Mouse (Mus musculus): ENCODE data around the gene Rhou. TPM values are rescaled to one million over a fixed set of nuclear protein-coding genes. Genes with fewer than 3 reads are reported as not detected.

Rhou gene
- total and polyA plus RNA-seq, 2 experiments from 2014 or later = 10.5 to 41.1 TPM

- H3K36me3 ChIP-seq (ENCODE audit: insufficient read depth) = 0 out of 2 replicates have a peak, but pooled peaks cover 7% of the 10 kb centered on the region
- no peak overlapping the region for H3K4me2 ChIP-seq (ENCODE audit: low read depth)
- WGBS = 92% methylated on average over 5 of the region's 5 CpGs
- no peak for TF ChIP-seq CTCF (IDR thresholded peaks at IDR 0.05; ENCODE audit: low read depth)
- H3K9me3 ChIP-seq (ENCODE audit: low read length) = no peaks in the 10 kb centered on the region
- DNase-seq (no peak), ATAC-seq (no peak)
- H3K4me1 ChIP-seq (ENCODE audit: insufficient read depth) = peaks cover 11% of the 10 kb centered on the region
- H3K27ac ChIP-seq (ENCODE audit: low read depth, low read length) = no peak overlapping the region
- H3K27me3 ChIP-seq (ENCODE audit: insufficient read depth, low read length) = no peaks in the 10 kb centered on the region
- no peak overlapping the region for H3K9ac ChIP-seq
- no peak overlapping the region for H3K4me3 ChIP-seq (ENCODE audit: low read depth, low read length)
Measured at GRCm38 (mm10) chr8:123651390-123652098, 2.2 kb upstream of the Rhou start.

GRCm38 (mm10) chr8:123652641-123653040 is 1.1 kb upstream of the Rhou start:
- no peaks in the 10 kb centered on the region for H3K9me3 ChIP-seq (ENCODE audit: low read length)
- H3K4me1 ChIP-seq (ENCODE audit: insufficient read depth) = peaks cover 11% of the 10 kb centered on the region
- peaks cover 10% of the 10 kb centered on the region; the same call in 1 of the 2 replicates for H3K36me3 ChIP-seq (ENCODE audit: insufficient read depth)
- TF ChIP-seq CTCF (IDR thresholded peaks at IDR 0.05; ENCODE audit: low read depth) = peak; percentile 50
- H3K9ac ChIP-seq = no peak overlapping the region
- 61% methylated on average over 4 of the region's 4 CpGs for WGBS
- DNase-seq = peak; percentile 42
- no peak overlapping the region for H3K4me3 ChIP-seq (ENCODE audit: low read depth, low read length)
- H3K27me3 ChIP-seq (ENCODE audit: insufficient read depth, low read length) = no peaks in the 10 kb centered on the region
- H3K27ac ChIP-seq (ENCODE audit: low read depth, low read length) = peak overlapping the region; percentile 93; the same call in 1 of the 2 replicates
- H3K4me2 ChIP-seq (ENCODE audit: low read depth) = no peak overlapping the region
- no peak for ATAC-seq

GRCm38 (mm10) chr8:123653994-123654569 is 353 bp downstream of the Rhou start:
- DNase-seq = peak; percentile 63
- H3K9me3 ChIP-seq (ENCODE audit: low read length) = no peaks in the 10 kb centered on the region
- peak overlapping the region; percentile 80 for H3K9ac ChIP-seq
- peak overlapping the region; percentile 67 for H3K4me2 ChIP-seq (ENCODE audit: low read depth)
- TF ChIP-seq CTCF (IDR thresholded peaks at IDR 0.05; ENCODE audit: low read depth) = no peak
- H3K4me1 ChIP-seq (ENCODE audit: insufficient read depth) = peaks cover 11% of the 10 kb centered on the region
- no peaks in the 10 kb centered on the region for H3K27me3 ChIP-seq (ENCODE audit: insufficient read depth, low read length)
- H3K27ac ChIP-seq (ENCODE audit: low read depth, low read length) = peak overlapping the region; percentile 93
- under 1% methylated on average over 36 of the region's 77 CpGs for WGBS
- peaks cover 15% of the 10 kb centered on the region; the same call in 1 of the 2 replicates for H3K36me3 ChIP-seq (ENCODE audit: insufficient read depth)
- peak overlapping the region; percentile 82 for H3K4me3 ChIP-seq (ENCODE audit: low read depth, low read length)
- peak; percentile 54 for ATAC-seq

- ATAC-seq (no peak), DNase-seq (no peak)
- H3K27me3 ChIP-seq (ENCODE audit: insufficient read depth, low read length) = no peaks in the 10 kb centered on the region
- H3K9me3 ChIP-seq (ENCODE audit: low read length) = no peaks in the 10 kb centered on the region
- H3K4me1 ChIP-seq (ENCODE audit: insufficient read depth) = peaks cover 11% of the 10 kb centered on the region
- no peak overlapping the region for H3K27ac ChIP-seq (ENCODE audit: low read depth, low read length)
- TF ChIP-seq CTCF (IDR thresholded peaks at IDR 0.05; ENCODE audit: low read depth) = no peak
- WGBS = 20% methylated on average over 5 of the region's 5 CpGs
- H3K4me3 ChIP-seq (ENCODE audit: low read depth, low read length) = peak overlapping the region; percentile 82
- peak overlapping the region; percentile 67 for H3K4me2 ChIP-seq (ENCODE audit: low read depth)
- H3K9ac ChIP-seq = peak overlapping the region; percentile 34
- peaks cover 15% of the 10 kb centered on the region; the same call in 1 of the 2 replicates for H3K36me3 ChIP-seq (ENCODE audit: insufficient read depth)
Measured at GRCm38 (mm10) chr8:123654763-123655162, 1.0 kb downstream of the Rhou start.

GRCm38 (mm10) chr8:123655351-123655779 is 1.6 kb downstream of the Rhou start:
- Histone ChIP-seq H3K27me3 (ENCODE audit: insufficient read depth, low read length) (no peaks in the 10 kb centered on the region), H3K27ac (ENCODE audit: low read depth, low read length) (no peak overlapping the region)

GRCm38 (mm10) chr8:123657826-123658225 is 4.1 kb downstream of the Rhou start:
- H3K4me3 ChIP-seq (ENCODE audit: low read depth, low read length) = no peak overlapping the region
- no peaks in the 10 kb centered on the region for H3K27me3 ChIP-seq (ENCODE audit: insufficient read depth, low read length)
- WGBS = 87% methylated on average over 8 of the region's 8 CpGs
- no peak overlapping the region for H3K9ac ChIP-seq
- no peak overlapping the region for H3K27ac ChIP-seq (ENCODE audit: low read depth, low read length)
- DNase-seq (no peak), ATAC-seq (no peak)
- no peaks in the 10 kb centered on the region for H3K9me3 ChIP-seq (ENCODE audit: low read length)
- no peak for TF ChIP-seq CTCF (IDR thresholded peaks at IDR 0.05; ENCODE audit: low read depth)
- H3K36me3 ChIP-seq (ENCODE audit: insufficient read depth) = peaks cover 31% of the 10 kb centered on the region
- H3K4me1 ChIP-seq (ENCODE audit: insufficient read depth) = peaks cover 11% of the 10 kb centered on the region
- H3K4me2 ChIP-seq (ENCODE audit: low read depth) = no peak overlapping the region

More at GRCm38 (mm10) chr8:123655351-123655779, 1.6 kb downstream of the Rhou start:
- Histone ChIP-seq H3K9me3 (ENCODE audit: low read length) (no peaks in the 10 kb centered on the region), H3K4me3 (ENCODE audit: low read depth, low read length) (peak overlapping the region; percentile 82), H3K9ac (peak overlapping the region; percentile 34), H3K36me3 (ENCODE audit: insufficient read depth) (peaks cover 20% of the 10 kb centered on the region), H3K4me2 (ENCODE audit: low read depth) (peak overlapping the region; percentile 67), H3K4me1 (ENCODE audit: insufficient read depth) (peaks cover 11% of the 10 kb centered on the region)
- 18% methylated on average over 8 of the region's 8 CpGs for WGBS
- ATAC-seq = no peak
- DNase-seq = no peak
- no peak for TF ChIP-seq CTCF (IDR thresholded peaks at IDR 0.05; ENCODE audit: low read depth)

- no peak overlapping the region for H3K4me3 ChIP-seq (ENCODE audit: low read depth, low read length)
- DNase-seq (no peak), ATAC-seq (no peak)
- H3K9ac ChIP-seq = no peak overlapping the region
- TF ChIP-seq CTCF (IDR thresholded peaks at IDR 0.05; ENCODE audit: low read depth) = no peak
- H3K4me1 ChIP-seq (ENCODE audit: insufficient read depth) = peaks cover 11% of the 10 kb centered on the region
- no peaks in the 10 kb centered on the region for H3K27me3 ChIP-seq (ENCODE audit: insufficient read depth, low read length)
- no peak overlapping the region for H3K4me2 ChIP-seq (ENCODE audit: low read depth)
- 87% methylated on average over 10 of the region's 10 CpGs for WGBS
- H3K36me3 ChIP-seq (ENCODE audit: insufficient read depth) = peaks cover 45% of the 10 kb centered on the region
- H3K9me3 ChIP-seq (ENCODE audit: low read length) = no peaks in the 10 kb centered on the region
- H3K27ac ChIP-seq (ENCODE audit: low read depth, low read length) = no peak overlapping the region
Measured at GRCm38 (mm10) chr8:123659469-123660057, 5.8 kb downstream of the Rhou start.

Measured in forebrain, postnatal 0 days (tissue).